Mouse (Mus musculus) ES-E14 (cell line): ENCODE measurements at regions not wholly inside any gene's neighbourhood (a gene's known extent, or its start where the extent isn't known, plus 50 kb on each side); places are given as distances from the start of the nearest gene placed in this dataset.

Experiments
- DNase-seq: peaks from one replicate; pipeline ENCODE4 v3.0.0-alpha.2; 2013; ENCODE audit warnings: low read depth, low spot score
- H3K27ac ChIP-seq: 2 replicates; pipeline ENCODE4 v1.5.1; 2012; ENCODE audit warnings: low read depth, mild to moderate bottlenecking, low read length, moderate library complexity, mixed read lengths; ENCODE audit not compliant: poor library complexity, insufficient read depth, severe bottlenecking
- H3K36me3 ChIP-seq: 2 replicates; pipeline ENCODE4 v1.6.1; 2012; ENCODE audit warnings: mild to moderate bottlenecking, low read length, moderate library complexity, mixed read lengths; ENCODE audit not compliant: control insufficient read depth, poor library complexity, insufficient read depth, severe bottlenecking
- H3K4me1 ChIP-seq, 2 experiments: fragments of 150-350 bp in 1 of 2; sonication (generic) in 1 of 2; 2 replicates each; pipeline ENCODE4 v1.6.1; 2012; ENCODE audit warnings: low read length in 2 of 2, mild to moderate bottlenecking in 1 of 2, mixed read lengths in 1 of 2; ENCODE audit not compliant: control insufficient read depth in 2 of 2, insufficient read depth in 2 of 2, poor library complexity in 1 of 2
- H3K4me3 ChIP-seq, 2 experiments: fragments of 150-350 bp in 1 of 2; sonication (generic) in 1 of 2; 2 replicates each; pipeline ENCODE4 v1.5.1; 2012; ENCODE audit warnings: low read length in 2 of 2, low read depth in 1 of 2, mild to moderate bottlenecking in 1 of 2, mixed read lengths in 1 of 2; ENCODE audit not compliant: insufficient read depth in 1 of 2, poor library complexity in 1 of 2, severe bottlenecking in 1 of 2
- H3K9ac ChIP-seq: 2 replicates; pipeline ENCODE4 v1.6.1; 2012; ENCODE audit warnings: low read depth, mild to moderate bottlenecking, low read length, mixed read lengths; ENCODE audit not compliant: poor library complexity, insufficient read depth, severe bottlenecking
- H3K9me3 ChIP-seq: fragments of 150-350 bp; sonication (generic); 2 replicates; pipeline ENCODE4 v1.6.1; 2012; ENCODE audit warnings: low read depth, mild to moderate bottlenecking, low read length; ENCODE audit not compliant: control insufficient read depth, insufficient read depth
- CHD2 ChIP-seq: IDR thresholded peaks from 2 replicates; pipeline ENCODE4 v1.6.1; 2014; ENCODE audit warnings: mild to moderate bottlenecking, low read depth, low read length, inconsistent platforms
- HCFC1 ChIP-seq: IDR thresholded peaks from 2 replicates; pipeline ENCODE4 v1.6.1; 2012; ENCODE audit warnings: low read length, inconsistent platforms, borderline replicate concordance; ENCODE audit not compliant: insufficient read depth
- MAFK ChIP-seq: IDR thresholded peaks from 2 replicates; pipeline ENCODE4 v1.6.1; 2014; ENCODE audit warnings: mild to moderate bottlenecking, low read depth, low read length, inconsistent platforms; ENCODE audit not compliant: insufficient read depth
- ZC3H11A ChIP-seq: IDR thresholded peaks from 2 replicates; pipeline ENCODE4 v1.6.1; 2012; ENCODE audit warnings: low read depth, mild to moderate bottlenecking, inconsistent platforms, low read length, borderline replicate concordance
- ZNF384 ChIP-seq: IDR thresholded peaks from 2 replicates; pipeline ENCODE4 v1.6.1; 2012; ENCODE audit warnings: low read depth, low read length, inconsistent platforms
- in situ Hi-C, 2 experiments: fragments of 600-800 bp; cut with MboI; formaldehyde crosslinking; loops; one replicate each; pipeline ENCODE4 v1.15.1; 2025; ENCODE audit warnings: low sequenced_read_pairs in 2 of 2, inconsistent platforms in 1 of 2; ENCODE audit not compliant: unreplicated experiment in 2 of 2

DNA sequence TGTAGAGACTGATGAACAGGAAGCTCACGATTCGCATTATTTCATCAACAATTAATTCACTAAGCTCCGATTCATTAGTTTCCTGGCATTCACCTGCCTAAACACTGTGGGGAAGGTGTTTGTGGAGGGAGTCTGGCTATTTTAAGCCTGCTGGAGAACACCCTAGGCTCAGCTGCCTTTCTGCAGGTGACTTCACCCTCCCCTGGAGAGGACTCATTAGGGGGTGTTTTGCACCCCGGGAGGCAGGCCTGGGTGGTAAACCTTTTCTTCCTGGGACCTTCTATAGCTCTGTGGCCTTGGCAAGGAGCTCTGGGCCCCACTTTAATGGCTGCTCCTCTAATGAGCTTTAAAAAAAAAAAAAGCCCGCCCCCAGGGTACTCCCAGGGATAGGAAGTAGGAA is 55.4 kb upstream of the Bnc1 start:
- H3K27ac ChIP-seq: no peak overlapping the region
- in situ Hi-C loops: no loop called here
- H3K4me3 ChIP-seq: no peak overlapping the region
- TF ChIP-seq ZNF384: no peak
- TF ChIP-seq CHD2: no peak
- TF ChIP-seq MAFK: no peak
- TF ChIP-seq ZC3H11A: no peak
- TF ChIP-seq HCFC1: no peak
- no peak for DNase-seq
- H3K9me3 ChIP-seq: no peaks in the 10 kb centered on the region
- H3K36me3 ChIP-seq: no peaks in the 10 kb centered on the region
- H3K9ac ChIP-seq: no peak overlapping the region
- no peaks in the 10 kb centered on the region; a peak in 1 of 4 replicates for H3K4me1 ChIP-seq

GRCm38 (mm10) chr7:82053411-82053810 is 61.3 kb upstream of the Bnc1 start:
- Histone ChIP-seq H3K4me3 (no peak overlapping the region), H3K36me3 (no peaks in the 10 kb centered on the region), H3K9me3 (no peaks in the 10 kb centered on the region), H3K27ac (no peak overlapping the region), H3K4me1 (no peaks in the 10 kb centered on the region; a peak in 1 of 4 replicates), H3K9ac (no peak overlapping the region)
- in situ Hi-C loops: no loop called here
- TF ChIP-seq CHD2 (no peak), MAFK (no peak), ZNF384 (no peak), HCFC1 (no peak)
- no peak for DNase-seq

DNA sequence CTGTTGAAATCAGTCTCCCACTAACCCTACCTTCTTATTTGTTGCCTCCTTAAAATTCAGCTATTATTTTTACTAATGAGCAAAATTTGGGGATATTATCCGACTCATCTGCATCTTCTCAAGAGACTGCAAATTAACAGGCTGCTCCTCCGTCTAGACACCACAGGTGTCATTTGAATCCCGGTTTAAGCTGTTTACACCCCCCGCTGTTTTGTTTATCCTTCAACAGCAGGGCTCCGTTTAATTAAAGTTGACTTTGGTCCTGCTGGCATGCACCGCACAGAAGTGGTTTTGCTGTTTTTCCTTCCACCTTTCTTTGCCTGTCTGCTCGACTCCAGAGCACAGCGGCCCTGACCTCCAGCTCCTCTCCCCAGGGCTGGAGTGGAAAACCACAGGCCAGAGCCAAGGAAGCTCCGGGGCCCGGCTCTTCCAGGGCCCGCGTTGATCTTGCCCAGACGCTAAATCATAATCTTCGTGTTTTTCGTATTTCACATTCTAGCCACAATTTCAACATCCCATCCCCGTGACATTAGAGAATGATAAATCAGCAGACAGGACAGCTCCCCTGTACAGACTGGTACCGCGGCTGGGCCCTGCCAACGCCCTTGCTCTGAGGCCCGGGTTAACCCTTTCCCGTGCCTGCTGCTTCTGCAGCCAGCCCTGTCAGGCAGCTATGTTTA is 64.6 kb upstream of the Bnc1 start:
- no peaks in the 10 kb centered on the region for H3K9me3 ChIP-seq
- no peak overlapping the region for H3K9ac ChIP-seq
- no peak overlapping the region for H3K4me3 ChIP-seq
- TF ChIP-seq MAFK: no peak
- TF ChIP-seq ZC3H11A: no peak
- TF ChIP-seq CHD2: no peak
- no peak for TF ChIP-seq ZNF384
- no peak for TF ChIP-seq HCFC1
- DNase-seq: no peak
- no peaks in the 10 kb centered on the region for H3K36me3 ChIP-seq
- no peak overlapping the region for H3K27ac ChIP-seq
- H3K4me1 ChIP-seq: no peaks in the 10 kb centered on the region
- in situ Hi-C loops: no loop called here

GRCm38 (mm10) chr7:82063407-82063806 is 71.3 kb upstream of the Bnc1 start:
- Histone ChIP-seq H3K27ac (no peak overlapping the region), H3K9ac (no peak overlapping the region), H3K36me3 (no peaks in the 10 kb centered on the region), H3K9me3 (no peaks in the 10 kb centered on the region), H3K4me3 (no peak overlapping the region), H3K4me1 (no peaks in the 10 kb centered on the region)
- no peak for DNase-seq
- in situ Hi-C loops: no loop called here
- TF ChIP-seq HCFC1: no peak

DNA sequence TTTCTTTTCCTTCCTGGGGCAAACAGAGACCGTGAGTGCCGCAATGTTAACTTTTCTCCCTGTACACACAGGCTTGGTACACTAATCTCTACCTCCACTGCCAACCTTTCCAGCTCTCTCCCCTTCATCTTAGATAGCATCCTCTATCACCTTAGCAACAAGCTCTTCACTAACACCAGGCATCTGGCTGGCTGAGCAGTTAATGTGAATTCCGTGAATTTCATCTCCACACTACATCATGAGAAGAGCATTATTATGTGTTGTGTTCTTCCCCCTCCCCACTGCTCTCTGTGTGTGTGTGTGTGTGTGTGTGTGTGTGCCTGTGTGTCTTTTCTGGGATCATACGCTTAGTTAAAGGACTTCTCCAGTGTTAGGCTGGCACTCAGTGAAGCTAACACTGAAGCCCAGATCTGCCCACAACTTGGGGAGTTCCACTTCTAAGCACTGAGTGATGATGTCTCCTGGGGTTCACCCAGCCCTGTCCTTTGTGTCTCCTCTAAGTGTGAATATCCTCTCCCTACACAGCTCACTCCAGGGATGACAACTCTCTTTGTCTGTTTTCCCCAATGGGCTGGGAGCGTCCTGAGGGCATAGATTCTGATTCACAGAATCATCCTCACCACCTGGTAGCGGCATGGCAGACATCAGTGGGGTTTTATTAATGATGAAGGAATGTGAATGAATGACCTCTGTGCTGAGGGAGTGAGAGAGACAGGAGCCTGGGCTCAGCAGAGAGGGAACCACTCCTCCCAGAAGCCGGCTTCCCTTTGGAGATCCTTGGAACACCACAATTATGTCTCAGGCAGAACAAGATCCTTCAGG is 77.7 kb upstream of the Bnc1 start:
- Histone ChIP-seq H3K27ac (no peak overlapping the region), H3K4me3 (no peak overlapping the region), H3K9me3 (no peaks in the 10 kb centered on the region), H3K4me1 (peaks cover 0 to 2% of the 10 kb centered on the region in 2 experiments; a peak in 1 of 4 replicates), H3K9ac (no peak overlapping the region), H3K36me3 (no peaks in the 10 kb centered on the region)
- DNase-seq: no peak
- TF ChIP-seq MAFK (no peak), ZNF384 (no peak), ZC3H11A (no peak), CHD2 (no peak)
- in situ Hi-C loops: no loop called here
